Mouse (Mus musculus) urinary bladder, postnatal 36 days (tissue): ENCODE results near the gene Cabp4.

Experiments used
- DNase-seq, 2 experiments: peaks; one replicate each; pipeline ENCODE4 v3.0.0; 2022; ENCODE audit warnings: low spot score in 2 of 2, mixed read lengths in 1 of 2

Gene Cabp4

GRCm38 (mm10) chr19:4101466-4101865, 42.4 kb downstream of the Cabp4 start:
- DNase-seq = no peak

GRCm38 (mm10) chr19:4100718-4101261, 43.0 kb downstream of the Cabp4 start:
- no peak for DNase-seq

GRCm38 (mm10) chr19:4099837-4100717, 43.8 kb downstream of the Cabp4 start, which contains the start of gene Pitpnm1:
Gene Pitpnm1 (plus strand): TSS chr19:4099998.
- DNase-seq = peak; percentile 76 to 81

GRCm38 (mm10) chr19:4099056-4099455, 44.8 kb downstream of the Cabp4 start:
- DNase-seq = peak; percentile 88 to 92

- no peak for DNase-seq
Measured at GRCm38 (mm10) chr19:4098426-4098825, 45.4 kb downstream of the Cabp4 start.

GRCm38 (mm10) chr19:4097441-4097825, 46.4 kb downstream of the Cabp4 start:
- DNase-seq = peak in 1 of 2 experiments; percentile 87

- DNase-seq = peak; percentile 100
Measured at GRCm38 (mm10) chr19:4096642-4097440, 47.0 kb downstream of the Cabp4 start, which contains the start of gene Cdk2ap2. Gene Cdk2ap2 (plus strand): TSS chr19:4097182.

- DNase-seq = no peak
Measured at GRCm38 (mm10) chr19:4095802-4096201, 48.0 kb downstream of the Cabp4 start.

GRCm38 (mm10) chr19:4094774-4095303, 49.0 kb downstream of the Cabp4 start:
- DNase-seq = no peak

GRCm38 (mm10) chr19:4094348-4094747, 49.5 kb downstream of the Cabp4 start:
- DNase-seq = no peak

GRCm38 (mm10) chr19:4093772-4094171, 50.1 kb downstream of the Cabp4 start:
- DNase-seq = no peak

GRCm38 (mm10) chr19:4092750-4093149, 51.1 kb downstream of the Cabp4 start:
- DNase-seq = no peak

- no peak for DNase-seq
Measured at GRCm38 (mm10) chr19:4091383-4091782, 52.5 kb downstream of the Cabp4 start.

- no peak for DNase-seq
Measured at GRCm38 (mm10) chr19:4090446-4090845, 53.4 kb downstream of the Cabp4 start.

- DNase-seq = no peak
Measured at GRCm38 (mm10) chr19:4089128-4089527, 54.7 kb downstream of the Cabp4 start.

- DNase-seq = no peak
Measured at GRCm38 (mm10) chr19:4088146-4088545, 55.7 kb downstream of the Cabp4 start.

GRCm38 (mm10) chr19:4087090-4087489, 56.7 kb downstream of the Cabp4 start:
- DNase-seq = no peak

GRCm38 (mm10) chr19:4086156-4086555, 57.7 kb downstream of the Cabp4 start:
- no peak for DNase-seq
